Mouse (Mus musculus) lung, adult 2 months (tissue): ENCODE measurements at regions not wholly inside any gene's neighbourhood (a gene's known extent, or its start where the extent isn't known, plus 50 kb on each side); places are given as distances from the start of the nearest gene placed in this dataset.

Source experiments
- DNase-seq: peaks from one replicate; pipeline ENCODE4 v3.0.0; 2022
- H3K4me1 ChIP-seq: fragments of 200-500 bp; 2 replicates; pipeline ENCODE4 v1.6.1; 2011; ENCODE audit warnings: low read length; ENCODE audit not compliant: control insufficient read depth, insufficient read depth
- H3K4me3 ChIP-seq: fragments of 200-500 bp; replicated peaks from 2 replicates; pipeline ENCODE3; 2011; ENCODE audit warnings: low read depth, mild to moderate bottlenecking, control low read depth, low read length; ENCODE audit errors: extremely low read depth
- CTCF ChIP-seq: fragments of 200-500 bp; IDR thresholded peaks from 2 replicates; pipeline ENCODE4 v1.5.1; 2011; ENCODE audit warnings: mild to moderate bottlenecking, low read length, control low read depth; ENCODE audit not compliant: insufficient read depth
- POLR2A ChIP-seq: fragments of 200-500 bp; IDR thresholded peaks from 2 replicates; pipeline ENCODE4 v1.6.1; 2011; ENCODE audit warnings: low read depth, mild to moderate bottlenecking, control low read depth, low read length, borderline replicate concordance; ENCODE audit errors: extremely low read depth
- WGBS: fragments of 180-500 bp; shearing (Covaris S2); methylation state at CpG from one replicate; pipeline ENCODE4 v1.1.7; 2018; 5-methylcytosine and 5-hydroxymethylcytosine counted together

DNA sequence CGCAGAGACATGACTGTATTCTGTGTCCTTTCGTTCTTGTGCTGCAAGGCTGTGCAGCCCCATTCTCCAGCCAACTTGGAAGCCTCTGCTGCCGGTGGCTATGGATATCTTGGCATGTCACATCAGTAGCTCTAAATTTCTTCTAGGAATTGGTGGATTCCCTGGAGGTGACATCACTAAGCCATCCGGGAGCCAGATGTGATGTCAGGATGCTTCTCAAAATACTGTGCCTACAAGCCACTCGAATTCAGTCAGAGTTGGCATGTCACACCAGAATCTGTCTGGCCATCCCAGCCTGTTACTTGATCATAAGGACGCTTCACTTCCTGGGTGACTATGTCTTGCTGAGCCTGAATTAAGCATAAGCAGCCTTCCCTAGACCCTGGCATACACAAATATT lies 359.9 kb downstream of the Mctp2 start:
- DNase-seq, result no peak
- H3K4me3 ChIP-seq, result no peak overlapping the region
- WGBS, result 64% methylated on average over 6 of the region's 6 CpGs
- no peaks in the 10 kb centered on the region for H3K4me1 ChIP-seq
- no peak for TF ChIP-seq CTCF
- TF ChIP-seq POLR2A, result no peak

DNA sequence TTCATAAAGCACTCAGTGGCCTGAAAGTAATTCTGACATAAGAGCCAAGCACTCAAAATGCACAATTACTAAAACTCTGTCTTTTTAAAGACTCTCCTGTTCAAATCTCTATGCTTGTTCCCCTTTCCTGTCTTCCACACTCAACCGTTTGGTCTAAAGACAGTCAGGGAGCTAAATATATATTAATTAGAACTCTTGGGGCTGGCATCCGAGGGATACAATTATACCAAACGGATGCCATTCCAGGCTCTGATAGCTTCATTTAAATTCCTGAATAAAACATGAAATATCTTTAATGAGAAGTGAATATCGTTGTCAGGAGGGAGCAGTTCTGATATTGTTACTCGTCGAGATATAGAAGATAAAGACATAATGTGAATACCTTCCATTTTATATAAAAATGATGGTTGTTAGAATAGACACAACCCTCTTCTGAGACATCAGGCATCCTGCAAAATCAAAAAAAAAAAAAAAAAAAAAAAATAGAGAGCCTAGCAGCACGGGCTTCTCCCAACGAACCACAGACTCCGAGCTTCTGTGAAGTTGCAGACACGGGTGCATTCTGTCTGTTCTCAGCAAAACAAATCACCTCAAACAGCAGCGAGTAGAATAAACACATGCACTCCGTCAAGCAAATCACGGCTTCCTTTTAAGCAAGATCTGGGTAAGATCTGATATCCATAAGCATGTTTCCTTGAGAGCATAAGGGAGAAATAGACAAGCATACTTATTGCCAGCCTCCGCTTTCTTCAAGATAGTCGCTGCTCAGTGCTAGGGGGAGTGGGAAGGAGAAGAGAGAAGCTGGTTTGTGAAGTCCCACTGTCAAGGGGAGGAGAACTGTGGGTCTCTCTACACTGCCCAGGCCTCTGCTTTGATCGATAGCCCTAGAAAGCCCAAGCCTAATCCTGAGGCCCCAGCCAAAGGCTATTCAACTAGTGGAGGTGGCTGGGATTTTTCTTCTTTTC lies 363.0 kb downstream of the Mctp2 start:
- no peak for TF ChIP-seq CTCF
- no peak for TF ChIP-seq POLR2A
- H3K4me1 ChIP-seq, result no peaks in the 10 kb centered on the region
- WGBS, result 59% methylated on average over 16 of the region's 16 CpGs
- H3K4me3 ChIP-seq, result no peak overlapping the region
- DNase-seq, result no peak

DNA sequence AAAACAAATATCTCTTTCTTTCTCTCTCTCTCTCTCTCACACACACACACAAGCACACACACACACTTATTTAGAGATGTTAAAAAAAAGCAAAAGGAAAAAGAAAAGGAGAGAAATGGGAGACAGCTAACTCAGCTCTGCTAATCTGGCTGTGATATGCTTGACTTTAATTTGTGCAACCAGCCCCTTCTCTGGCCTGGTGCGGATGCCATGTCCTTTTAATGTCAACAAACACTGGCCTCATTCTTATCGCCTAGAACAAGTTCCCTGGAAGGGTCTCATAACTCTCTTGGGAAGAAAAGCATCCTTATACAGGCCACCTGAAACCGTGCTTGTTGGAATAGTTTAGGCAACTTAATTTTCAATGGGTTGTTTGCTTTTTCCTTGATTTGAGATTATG lies 368.7 kb downstream of the Mctp2 start:
- 30% methylated on average over 3 of the region's 3 CpGs for WGBS
- DNase-seq, result no peak
- no peaks in the 10 kb centered on the region for H3K4me1 ChIP-seq
- TF ChIP-seq CTCF (no peak), POLR2A (no peak)
- no peak overlapping the region for H3K4me3 ChIP-seq

DNA sequence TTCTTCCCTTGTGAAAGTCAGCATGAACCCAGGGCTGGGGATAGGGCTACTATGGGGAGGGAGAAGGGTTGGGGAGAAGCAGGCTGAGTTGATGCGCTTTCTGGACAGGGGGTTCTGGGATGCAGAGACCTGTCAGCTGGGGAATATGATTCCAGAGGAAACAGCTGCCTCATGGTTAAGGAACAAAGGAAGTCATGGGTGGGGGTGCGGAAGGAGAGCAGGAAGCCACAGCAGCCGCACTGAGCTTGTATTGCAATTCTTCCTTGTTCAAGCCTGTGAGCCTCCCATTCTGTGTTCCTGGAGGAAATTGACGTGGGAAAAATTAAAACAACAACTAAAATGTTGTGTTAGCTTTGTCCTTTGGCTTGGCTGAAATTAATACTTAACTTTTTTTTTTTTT lies 369.7 kb downstream of the Mctp2 start:
- Histone ChIP-seq H3K4me1 (no peaks in the 10 kb centered on the region), H3K4me3 (no peak overlapping the region)
- 35% methylated on average over 4 of the region's 4 CpGs for WGBS
- TF ChIP-seq POLR2A, result no peak
- TF ChIP-seq CTCF, result no peak
- no peak for DNase-seq
